In the genomic region with DNA sequence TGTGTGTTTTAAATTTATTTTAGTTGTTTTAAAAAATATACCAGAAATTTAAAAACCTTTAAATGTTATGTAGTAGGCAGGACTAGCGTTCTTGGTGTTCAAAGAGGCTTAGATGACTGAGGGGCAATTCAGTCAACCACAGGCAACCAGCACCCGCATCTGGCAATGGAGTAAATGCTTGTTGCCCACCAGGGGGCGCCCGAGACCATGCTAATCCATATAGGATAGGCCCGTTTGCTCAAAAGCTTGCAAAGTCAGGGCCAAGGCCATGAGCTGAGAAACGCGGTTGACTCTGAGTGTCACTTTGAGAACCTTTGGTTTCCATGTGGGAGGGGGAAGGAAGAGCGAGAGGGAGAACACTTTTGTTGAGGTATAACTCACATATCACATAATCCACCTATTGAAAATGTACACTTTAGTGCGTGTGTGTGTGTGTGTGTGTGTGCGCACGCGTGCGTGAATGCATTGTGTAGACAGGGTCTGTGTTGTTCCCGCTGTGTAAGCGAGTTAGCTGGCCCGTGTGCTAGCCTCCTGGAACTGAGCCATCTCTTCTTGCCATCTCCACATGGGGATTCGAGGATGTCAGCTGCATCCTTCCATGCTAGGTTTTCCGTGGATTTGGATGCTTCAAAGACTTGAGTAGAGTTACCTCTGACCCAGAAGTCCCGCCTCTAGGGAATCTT, we compare ENCODE assay signal across 8 mouse cellular contexts. TPM values are rescaled to one million over a fixed set of nuclear protein-coding genes. Genes with fewer than 3 reads are reported as not detected.
A peak's percentile ranks its signal among the peaks of the same experiment; 100 is the strongest.
DNase-seq lines count a peak whose midpoint lies in the region; ATAC-seq and TF ChIP-seq lines count a peak whose summit lies in the region.

No protein-coding gene starts in this region.

- TF ChIP-seq POLR2A in brain, embryonic 14.5 days (IDR thresholded peaks at IDR 0.05; ENCODE audit: borderline replicate concordance, extremely low read depth, insufficient read depth, insufficient read length, poor library complexity, severe bottlenecking): no peak

- H3K4me3 ChIP-seq in heart, embryonic 16.5 days (ENCODE audit: low read length): no peak overlapping the region
- H3K4me3 ChIP-seq in liver, embryonic 13.5 days (replicated peaks): no peak overlapping the region
- H3K4me3 ChIP-seq in neural tube, embryonic 12.5 days: no peak overlapping the region
- H3K4me3 ChIP-seq in stomach, embryonic 16.5 days (replicated peaks; ENCODE audit: low read length): no peak overlapping the region

- peaks cover 18% of the 10 kb centered on the region for H3K27me3 ChIP-seq in heart, embryonic 16.5 days (ENCODE audit: control insufficient read depth, insufficient read depth, low read length)
- H3K27me3 ChIP-seq in liver, embryonic 13.5 days: peaks cover 35% of the 10 kb centered on the region
- peaks cover 13% of the 10 kb centered on the region for H3K27me3 ChIP-seq in neural tube, embryonic 12.5 days (replicated peaks)
- peaks cover 6% of the 10 kb centered on the region for H3K27me3 ChIP-seq in stomach, embryonic 16.5 days (ENCODE audit: control insufficient read depth, insufficient read depth, low read length)

- H3K9me3 ChIP-seq in heart, embryonic 16.5 days (replicated peaks; ENCODE audit: control insufficient read depth, low read length): no peaks in the 10 kb centered on the region
- H3K9me3 ChIP-seq in liver, embryonic 13.5 days (replicated peaks): no peaks in the 10 kb centered on the region
- H3K9me3 ChIP-seq in neural tube, embryonic 12.5 days: no peaks in the 10 kb centered on the region
- no peaks in the 10 kb centered on the region for H3K9me3 ChIP-seq in stomach, embryonic 16.5 days (replicated peaks; ENCODE audit: control insufficient read depth, low read length)

- peak; percentile 95 for DNase-seq in CD4-positive, CD25-positive, alpha-beta regulatory T cell, adult 2 months (ENCODE audit: low read depth, low spot score)
- peak; percentile 95 for DNase-seq in brain, embryonic 14.5 days (ENCODE audit: low read depth)
- peak; percentile 93 for DNase-seq in kidney, postnatal 14 days
- DNase-seq in liver, embryonic 13.5 days: peak; percentile 67

- peak; percentile 95 for TF ChIP-seq CTCF in brain, embryonic 14.5 days (IDR thresholded peaks at IDR 0.05; ENCODE audit: borderline replicate concordance, extremely low read depth, insufficient read depth, insufficient read length)

- 48% methylated on average over 19 of the region's 19 CpGs for WGBS in heart, embryonic 16.5 days
- 44% methylated on average over 19 of the region's 19 CpGs for whole genome bisulfite sequencing in liver, embryonic 13.5 days (ENCODE audit: insufficient replicate concordance)
- 51% methylated on average over 19 of the region's 19 CpGs for WGBS in neural tube, embryonic 12.5 days
- 45% methylated on average over 19 of the region's 19 CpGs for WGBS in stomach, embryonic 16.5 days

- H3K36me3 ChIP-seq in heart, embryonic 16.5 days (ENCODE audit: control insufficient read depth, insufficient read depth): no peaks in the 10 kb centered on the region
- H3K36me3 ChIP-seq in liver, embryonic 13.5 days: no peaks in the 10 kb centered on the region
- H3K36me3 ChIP-seq in neural tube, embryonic 12.5 days: no peaks in the 10 kb centered on the region
- H3K36me3 ChIP-seq in stomach, embryonic 16.5 days (ENCODE audit: control insufficient read depth, insufficient read depth, low read length): no peaks in the 10 kb centered on the region

- H3K4me1 ChIP-seq in heart, embryonic 16.5 days (ENCODE audit: control insufficient read depth, insufficient read depth, low read length): no peaks in the 10 kb centered on the region
- no peaks in the 10 kb centered on the region for H3K4me1 ChIP-seq in liver, embryonic 13.5 days (replicated peaks)
- H3K4me1 ChIP-seq in neural tube, embryonic 12.5 days: peaks cover 11% of the 10 kb centered on the region; the same call in 1 of the 2 replicates
- peaks cover 4% of the 10 kb centered on the region; the same call in 1 of the 2 replicates for H3K4me1 ChIP-seq in stomach, embryonic 16.5 days (ENCODE audit: control insufficient read depth, insufficient read depth, low read length)

- no peak overlapping the region for H3K4me2 ChIP-seq in heart, embryonic 16.5 days (ENCODE audit: low read depth, low read length)
- no peak overlapping the region for H3K4me2 ChIP-seq in liver, embryonic 13.5 days
- H3K4me2 ChIP-seq in neural tube, embryonic 12.5 days (replicated peaks): no peak overlapping the region
- no peak overlapping the region for H3K4me2 ChIP-seq in stomach, embryonic 16.5 days (ENCODE audit: low read depth, low read length)

- peak; percentile 84 for ATAC-seq in erythroblast, adult 5-6 weeks (replicated peaks; ENCODE audit: low FRiP score, poor library complexity, severe bottlenecking)
- ATAC-seq in heart, embryonic 16.5 days (replicated peaks; ENCODE audit: extremely low read depth, insufficient read depth, low FRiP score): 0 out of 2 replicates have a peak, but pooled peaks have one; percentile 55
- ATAC-seq in liver, embryonic 13.5 days (ENCODE audit: low read depth): no peak
- peak; percentile 61; the same call in 1 of the 2 replicates for ATAC-seq in neural tube, embryonic 12.5 days (ENCODE audit: low FRiP score, low read depth)
- ATAC-seq in stomach, embryonic 16.5 days (ENCODE audit: insufficient read depth, low FRiP score): peak; percentile 75

- no peak overlapping the region for H3K27ac ChIP-seq in heart, embryonic 16.5 days (ENCODE audit: low read length)
- no peak overlapping the region for H3K27ac ChIP-seq in liver, embryonic 13.5 days
- H3K27ac ChIP-seq in neural tube, embryonic 12.5 days: no peak overlapping the region
- no peak overlapping the region for H3K27ac ChIP-seq in stomach, embryonic 16.5 days (ENCODE audit: low read length)

- no peak overlapping the region for H3K9ac ChIP-seq in heart, embryonic 16.5 days (ENCODE audit: low read length)
- no peak overlapping the region for H3K9ac ChIP-seq in liver, embryonic 13.5 days
- no peak overlapping the region for H3K9ac ChIP-seq in neural tube, embryonic 12.5 days
- H3K9ac ChIP-seq in stomach, embryonic 16.5 days (ENCODE audit: low read length): no peak overlapping the region

RNA-seq across cellular contexts. Expression of gene Slc25a33, which starts 32.8 kb away (rescaled TPM):
- polyA plus RNA-seq in brain, embryonic 14.5 days (2012; rRNA removed): 15.0 and 16.1 TPM in 2 replicates
- not detected in 2 replicates for total RNA-seq in erythroblast, adult 5-6 weeks (2015; ENCODE audit: low replicate concordance)
- total RNA-seq in erythroblast, adult 5-6 weeks (2017; ENCODE audit: low replicate concordance): not detected in 2 replicates
- polyA plus RNA-seq in heart, embryonic 16.5 days (2015; fragmentation: Nextera tagmentation; extraction: Ambion mirVana): 6.5 TPM in 2 replicates
- 13.4 and 14.1 TPM in 2 replicates for polyA plus RNA-seq in liver, embryonic 13.5 days (2015; fragmentation: Nextera tagmentation; extraction: Ambion mirVana)
- 24.9 and 25.4 TPM in 2 replicates for polyA plus RNA-seq in neural tube, embryonic 12.5 days (2016; fragmentation: Nextera tagmentation; extraction: Ambion mirVana)
- 7.8 and 8.1 TPM in 2 replicates for polyA plus RNA-seq in stomach, embryonic 16.5 days (2015; fragmentation: Nextera tagmentation; extraction: Ambion mirVana)
